Mouse (Mus musculus): ENCODE measurements around the gene Hyal1. TPM values are rescaled to one million over a fixed set of nuclear protein-coding genes. Genes with fewer than 3 reads are reported as not detected.

Gene Hyal1
- polyA plus RNA-seq, 1 experiment = 4.7 TPM

DNA sequence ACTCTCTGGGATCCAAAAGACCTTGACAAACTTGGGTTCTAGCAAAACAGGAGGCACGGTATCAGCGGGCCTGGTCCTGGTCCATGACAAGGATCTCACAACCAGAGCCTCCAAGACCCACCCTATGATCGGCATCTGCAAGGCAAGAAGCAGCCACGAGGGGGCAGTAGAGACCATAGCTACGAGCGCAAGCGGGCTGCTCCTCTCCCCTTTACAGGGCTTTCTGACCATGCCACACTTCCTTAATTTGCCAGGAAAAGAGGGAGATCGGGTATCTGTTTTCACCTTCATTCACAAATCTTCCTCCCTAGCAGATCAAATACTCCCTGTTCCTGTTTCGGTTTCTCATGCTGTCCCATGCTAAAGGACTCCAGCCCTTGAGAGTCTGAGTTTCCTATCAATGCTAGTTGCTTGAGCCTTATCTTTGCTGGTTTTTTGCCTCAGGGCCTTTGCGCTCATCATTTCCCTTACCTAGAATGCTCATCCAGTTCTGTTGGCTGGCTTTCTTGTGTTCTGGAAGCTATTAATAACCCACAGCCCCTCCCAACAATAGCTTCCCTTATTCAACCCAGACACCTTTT is 25.4 kb downstream of the Hyal1 start:
- TF ChIP-seq CTCF (IDR thresholded peaks at IDR 0.05; ENCODE audit: low read depth, low read length) = peak; percentile 76
- no peak for TF ChIP-seq POLR2A (IDR thresholded peaks at IDR 0.05; ENCODE audit: borderline replicate concordance, low read depth, low read length)
- Histone ChIP-seq H3K4me1 (ENCODE audit: control insufficient read depth, insufficient read depth, low read length) (peaks cover 11% of the 10 kb centered on the region), H3K27ac (ENCODE audit: insufficient read depth, low read depth, low read length) (no peak overlapping the region), H3K4me3 (ENCODE audit: insufficient read depth, low read length) (no peak overlapping the region)

DNA sequence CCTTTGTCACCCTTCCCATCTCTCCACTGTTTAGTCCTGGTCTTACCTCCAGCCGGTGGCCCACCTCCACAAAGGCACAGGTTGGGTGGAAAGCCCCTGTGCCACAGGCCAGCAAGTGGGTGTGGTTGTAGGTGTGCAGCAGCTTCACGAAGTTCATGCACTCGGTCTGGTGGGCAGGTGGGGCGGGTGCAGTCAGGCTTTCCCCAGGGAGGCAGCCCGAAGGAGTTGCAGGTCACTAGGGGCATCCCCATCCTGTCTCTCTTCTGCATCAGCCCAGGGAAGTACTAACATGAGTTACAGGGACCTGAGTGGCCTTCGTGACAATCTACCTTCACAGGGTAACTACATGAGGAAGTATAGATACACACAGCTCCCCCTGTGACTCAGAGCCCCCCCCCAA is 26.5 kb downstream of the Hyal1 start:
- Histone ChIP-seq H3K4me1 (ENCODE audit: control insufficient read depth, insufficient read depth, low read length) (peaks cover 3% of the 10 kb centered on the region), H3K4me3 (ENCODE audit: insufficient read depth, low read length) (no peak overlapping the region), H3K27ac (ENCODE audit: insufficient read depth, low read depth, low read length) (no peak overlapping the region)
- TF ChIP-seq POLR2A (IDR thresholded peaks at IDR 0.05; ENCODE audit: borderline replicate concordance, low read depth, low read length) = no peak
- no peak for TF ChIP-seq CTCF (IDR thresholded peaks at IDR 0.05; ENCODE audit: low read depth, low read length)

DNA sequence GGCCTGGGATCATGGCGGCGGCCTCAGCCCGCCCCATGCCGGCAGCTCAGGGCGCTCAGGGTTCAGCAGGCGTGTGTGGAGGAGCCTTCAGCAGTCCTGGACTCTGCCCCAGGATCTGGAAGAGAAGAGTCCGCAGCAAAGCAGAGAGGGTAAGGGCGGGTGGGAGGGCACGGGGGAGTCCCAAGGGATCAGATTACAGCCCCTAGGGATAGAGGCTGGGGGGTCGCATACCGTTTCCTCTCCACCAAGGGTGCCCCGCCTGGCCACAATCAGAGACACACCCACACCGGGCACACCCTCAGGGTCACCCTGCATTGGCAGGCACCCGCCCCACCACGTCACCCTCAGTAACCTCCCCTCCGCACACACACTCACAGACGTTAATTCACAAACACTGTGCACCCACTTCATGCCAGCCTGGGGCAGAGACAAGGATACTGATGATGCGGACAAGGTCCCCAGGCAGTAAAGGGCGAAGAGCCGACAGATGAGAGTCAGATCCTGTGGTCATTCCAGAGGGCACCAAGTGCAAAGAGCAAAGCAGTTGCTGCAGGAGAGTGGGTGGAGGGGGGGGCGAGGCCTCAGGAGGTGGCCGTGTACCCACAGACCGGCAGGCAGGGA is 28.4 kb downstream of the Hyal1 start:
- Histone ChIP-seq H3K27ac (ENCODE audit: insufficient read depth, low read depth, low read length) (no peak overlapping the region), H3K4me1 (ENCODE audit: control insufficient read depth, insufficient read depth, low read length) (peaks cover 3% of the 10 kb centered on the region), H3K4me3 (ENCODE audit: insufficient read depth, low read length) (no peak overlapping the region)
- TF ChIP-seq CTCF (IDR thresholded peaks at IDR 0.05; ENCODE audit: low read depth, low read length) (no peak), POLR2A (IDR thresholded peaks at IDR 0.05; ENCODE audit: borderline replicate concordance, low read depth, low read length) (no peak)

DNA sequence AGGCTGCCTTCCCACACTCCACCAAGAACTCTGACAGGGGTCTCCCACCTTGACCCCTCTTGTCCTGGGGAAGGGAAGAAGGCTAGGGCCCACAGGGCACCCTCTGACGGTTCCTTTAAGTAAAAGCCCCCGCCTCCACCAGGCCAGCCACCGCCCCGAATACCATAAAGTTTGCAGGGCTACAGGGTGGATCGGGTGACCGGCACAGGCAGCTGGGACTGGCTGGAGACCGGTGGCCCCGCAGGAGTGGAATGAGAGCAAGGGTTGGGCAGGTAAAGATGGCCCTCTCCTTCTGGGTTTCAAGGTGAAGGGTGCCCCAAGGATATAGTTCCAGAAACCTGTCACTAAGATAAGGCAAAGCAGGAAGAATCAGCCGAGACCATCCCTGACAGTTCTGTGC is 29.9 kb downstream of the Hyal1 start:
- H3K4me3 ChIP-seq (ENCODE audit: insufficient read depth, low read length) = no peak overlapping the region
- H3K4me1 ChIP-seq (ENCODE audit: control insufficient read depth, insufficient read depth, low read length) = peaks cover 17% of the 10 kb centered on the region
- TF ChIP-seq CTCF (IDR thresholded peaks at IDR 0.05; ENCODE audit: low read depth, low read length) (no peak), POLR2A (IDR thresholded peaks at IDR 0.05; ENCODE audit: borderline replicate concordance, low read depth, low read length) (no peak)
- H3K27ac ChIP-seq (ENCODE audit: insufficient read depth, low read depth, low read length) = no peak overlapping the region

DNA sequence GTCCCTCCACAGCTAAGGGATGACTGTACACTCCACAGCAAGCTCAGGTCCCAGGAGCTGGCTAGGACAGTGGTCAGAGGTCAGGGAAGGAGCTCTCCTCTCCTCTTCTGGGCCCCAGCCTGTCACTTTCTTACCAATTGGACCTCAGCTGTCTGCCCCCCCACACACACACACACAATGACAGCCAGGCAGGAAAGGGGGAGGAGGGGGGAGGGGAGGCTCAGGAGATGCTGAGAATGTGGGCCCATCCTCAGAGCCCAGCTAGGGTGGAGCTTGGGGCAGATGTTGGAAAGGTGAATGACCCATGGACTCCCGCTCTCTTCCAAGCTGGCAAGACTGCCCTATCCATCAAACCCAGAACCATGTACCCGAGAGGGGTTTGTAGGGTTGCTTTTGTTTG is 30.3 kb downstream of the Hyal1 start:
- Histone ChIP-seq H3K4me1 (ENCODE audit: control insufficient read depth, insufficient read depth, low read length) (peaks cover 21% of the 10 kb centered on the region), H3K4me3 (ENCODE audit: insufficient read depth, low read length) (no peak overlapping the region), H3K27ac (ENCODE audit: insufficient read depth, low read depth, low read length) (no peak overlapping the region)
- TF ChIP-seq CTCF (IDR thresholded peaks at IDR 0.05; ENCODE audit: low read depth, low read length) (no peak), POLR2A (IDR thresholded peaks at IDR 0.05; ENCODE audit: borderline replicate concordance, low read depth, low read length) (no peak)

DNA sequence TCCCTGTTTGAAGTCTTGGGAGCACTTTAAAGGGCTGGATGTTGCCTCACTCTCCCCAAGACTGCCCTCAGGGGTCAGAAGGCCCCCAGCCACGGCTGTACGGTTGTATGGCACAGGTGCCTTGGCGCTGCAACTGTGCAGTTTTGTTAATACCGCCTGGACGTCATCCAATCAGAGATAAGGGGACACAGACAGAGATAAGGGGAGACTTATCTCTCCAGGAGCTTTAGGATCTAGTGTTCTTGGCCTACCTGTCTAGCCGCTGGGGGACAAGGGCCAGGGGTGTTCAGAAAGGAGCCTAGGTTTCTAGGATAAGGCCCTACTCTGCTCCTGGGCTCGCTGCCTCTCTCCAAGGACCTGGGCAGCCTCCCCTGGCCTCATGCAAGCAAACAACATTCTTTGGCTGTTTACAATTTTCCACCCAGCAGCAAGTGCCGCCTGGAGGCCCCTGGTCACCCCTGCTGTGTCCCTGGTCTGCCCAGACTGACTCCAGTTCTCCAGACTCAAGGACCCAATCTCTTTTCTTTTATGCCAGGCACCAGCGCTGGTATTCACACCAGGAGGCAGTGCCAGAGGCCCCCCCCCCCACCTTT is 31.0 kb downstream of the Hyal1 start:
- H3K4me1 ChIP-seq (ENCODE audit: control insufficient read depth, insufficient read depth, low read length) = peaks cover 21% of the 10 kb centered on the region
- no peak overlapping the region for H3K4me3 ChIP-seq (ENCODE audit: insufficient read depth, low read length)
- TF ChIP-seq POLR2A (IDR thresholded peaks at IDR 0.05; ENCODE audit: borderline replicate concordance, low read depth, low read length) = no peak
- TF ChIP-seq CTCF (IDR thresholded peaks at IDR 0.05; ENCODE audit: low read depth, low read length) = no peak
- no peak overlapping the region for H3K27ac ChIP-seq (ENCODE audit: insufficient read depth, low read depth, low read length)

DNA sequence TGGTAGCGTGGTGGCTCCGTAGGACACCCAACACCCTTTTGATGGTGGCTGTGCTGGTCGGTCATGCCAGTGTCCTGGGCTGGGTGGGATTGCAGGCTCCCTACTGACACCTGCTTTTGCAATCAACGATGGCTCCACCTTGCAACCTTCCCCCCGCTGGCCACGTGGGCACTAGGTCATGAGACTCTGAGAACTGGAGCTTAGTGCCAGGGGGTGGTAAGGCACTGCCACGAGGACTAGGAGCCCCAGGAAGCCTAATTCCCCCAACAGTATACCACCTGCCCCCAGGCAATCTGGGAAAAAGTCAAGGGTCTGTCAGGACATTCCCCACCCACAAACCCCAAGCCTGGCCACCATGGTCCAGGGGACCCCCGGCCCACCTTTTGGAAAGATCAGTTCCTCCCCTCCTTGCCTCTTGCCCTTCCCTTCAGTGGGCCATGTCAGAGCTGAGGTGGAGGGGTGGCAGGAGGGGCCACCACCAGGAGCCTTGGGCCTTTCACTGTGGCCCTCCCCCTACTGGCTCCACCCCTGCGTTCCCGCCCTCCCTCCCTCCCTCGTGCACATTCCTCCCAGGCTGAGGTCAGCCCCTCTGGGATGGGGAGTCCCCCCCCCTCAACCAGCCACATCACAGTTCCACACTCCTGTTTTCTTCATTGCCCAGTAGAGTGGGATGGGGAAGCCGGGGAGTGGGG is 32.2 kb downstream of the Hyal1 start, which contains the start of gene Sema3b:
Gene Sema3b, minus strand, starts transcription at position 489 of the 692 bp plus-strand sequence.
- H3K4me1 ChIP-seq (ENCODE audit: control insufficient read depth, insufficient read depth, low read length) = peaks cover 25% of the 10 kb centered on the region
- H3K27ac ChIP-seq (ENCODE audit: insufficient read depth, low read depth, low read length) = no peak within 1 kb of the TSS
- no peak within 1 kb of the TSS for H3K4me3 ChIP-seq (ENCODE audit: insufficient read depth, low read length)
- no peak for TF ChIP-seq CTCF (IDR thresholded peaks at IDR 0.05; ENCODE audit: low read depth, low read length)
- no peak for TF ChIP-seq POLR2A (IDR thresholded peaks at IDR 0.05; ENCODE audit: borderline replicate concordance, low read depth, low read length)

DNA sequence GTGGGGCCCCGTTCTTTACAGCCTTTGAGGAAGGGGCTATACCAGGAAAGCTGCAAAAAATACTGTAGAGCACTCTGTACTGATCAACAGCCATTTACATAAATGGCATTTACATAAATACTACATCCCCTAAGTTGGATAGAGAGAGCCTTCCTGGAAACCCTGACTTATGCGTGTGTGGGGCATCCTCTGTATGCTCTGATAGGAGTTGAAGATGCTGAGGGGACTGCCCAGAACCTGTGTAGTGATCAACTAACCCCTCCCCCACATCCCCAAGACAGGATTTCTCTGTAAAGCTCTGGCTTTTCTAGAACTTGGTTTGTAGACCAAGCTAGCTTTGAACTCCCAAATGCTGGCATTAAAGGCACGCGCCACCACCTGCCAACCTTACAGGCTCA is 32.7 kb downstream of the Hyal1 start:
- H3K4me3 ChIP-seq (ENCODE audit: insufficient read depth, low read length) = no peak overlapping the region
- no peak overlapping the region for H3K27ac ChIP-seq (ENCODE audit: insufficient read depth, low read depth, low read length)
- peaks cover 25% of the 10 kb centered on the region for H3K4me1 ChIP-seq (ENCODE audit: control insufficient read depth, insufficient read depth, low read length)
- TF ChIP-seq POLR2A (IDR thresholded peaks at IDR 0.05; ENCODE audit: borderline replicate concordance, low read depth, low read length) = no peak
- TF ChIP-seq CTCF (IDR thresholded peaks at IDR 0.05; ENCODE audit: low read depth, low read length) = no peak

DNA sequence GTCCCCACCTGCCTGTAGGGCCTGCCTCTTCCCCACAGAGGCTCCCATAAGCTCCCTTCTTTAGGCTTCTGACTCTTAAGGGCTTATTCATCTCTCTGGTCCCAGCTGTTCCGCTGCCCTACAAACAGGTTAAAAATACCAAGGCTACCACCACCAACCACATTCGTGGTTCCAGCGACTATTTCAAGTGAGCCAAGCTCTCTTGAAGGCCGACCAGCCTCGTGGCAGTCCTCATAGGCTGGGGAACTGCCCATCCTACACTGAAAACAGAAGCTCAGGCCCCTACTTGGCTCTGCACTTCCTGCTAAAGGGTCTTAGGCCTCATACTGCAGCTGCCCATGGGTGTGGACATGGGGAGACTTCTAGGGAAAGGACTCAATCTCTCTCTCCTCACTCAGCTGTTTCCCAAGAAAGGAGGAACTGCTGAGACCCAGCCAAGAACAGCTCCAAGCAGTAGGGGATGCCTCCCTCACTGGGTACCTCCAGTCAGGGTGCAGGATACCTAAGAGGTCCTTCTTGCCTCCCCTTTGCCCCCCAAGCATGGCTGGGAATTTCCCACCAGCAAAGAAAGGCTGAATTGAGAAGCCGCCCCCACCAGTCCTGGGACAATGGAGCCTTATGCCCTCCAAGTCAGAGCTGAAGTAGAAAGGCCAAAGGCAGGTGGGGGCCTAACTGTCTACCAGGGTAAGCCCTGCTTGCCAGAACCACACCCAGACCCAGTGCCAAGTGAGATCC is 34.9 kb downstream of the Hyal1 start:
- no peak for TF ChIP-seq POLR2A (IDR thresholded peaks at IDR 0.05; ENCODE audit: borderline replicate concordance, low read depth, low read length)
- no peak for TF ChIP-seq CTCF (IDR thresholded peaks at IDR 0.05; ENCODE audit: low read depth, low read length)
- Histone ChIP-seq H3K4me1 (ENCODE audit: control insufficient read depth, insufficient read depth, low read length) (peaks cover 25% of the 10 kb centered on the region), H3K27ac (ENCODE audit: insufficient read depth, low read depth, low read length) (peak overlapping the region; percentile 90), H3K4me3 (ENCODE audit: insufficient read depth, low read length) (peak overlapping the region; percentile 47)
